Mouse (Mus musculus) liver, adult 2 months (tissue): ENCODE results near the gene Ryr1.

ENCODE experiments used
- CTCF ChIP-seq: fragments of 200-500 bp; IDR thresholded peaks from 2 replicates; pipeline ENCODE4 v1.5.1; 2011; ENCODE audit warnings: low read depth, low read length, control low read depth
- POLR2A ChIP-seq: fragments of 200-500 bp; IDR thresholded peaks from 2 replicates; pipeline ENCODE4 v1.6.1; 2011; ENCODE audit warnings: low read length, control low read depth; ENCODE audit not compliant: insufficient read depth; ENCODE audit errors: extremely low read depth

- TF ChIP-seq CTCF (no peak), POLR2A (no peak)
Observed at GRCm38 (mm10) chr7:28958770-28959169, 166.2 kb downstream of the Ryr1 start.
